Mouse (Mus musculus) T-helper 2 cell (primary cell): Measurements from ENCODE around the gene Mtus2.

Source experiments
- in situ Hi-C: fragments of 300-600 bp; cut with MboI, MseI; formaldehyde crosslinking; loops from one replicate; pipeline ENCODE4 v1.15.1; 2025; ENCODE audit warnings: high pct_unique_total_duplicates

The Mtus2 gene

GRCm38 (mm10) chr5:148041661-148042060 lies 84.5 kb downstream of the Mtus2 start:
- in situ Hi-C loops, result loop anchor here (10.0 kb wide), 1 partner anchor 357 kb away; no protein-coding TSS in a partner anchor

- in situ Hi-C loops, result loop anchor here (10.0 kb wide), 1 partner anchor 363 kb away; no protein-coding TSS in a partner anchor
These were observed 91.1 kb downstream of the Mtus2 start for GRCm38 (mm10) chr5:148048200-148048599.

DNA sequence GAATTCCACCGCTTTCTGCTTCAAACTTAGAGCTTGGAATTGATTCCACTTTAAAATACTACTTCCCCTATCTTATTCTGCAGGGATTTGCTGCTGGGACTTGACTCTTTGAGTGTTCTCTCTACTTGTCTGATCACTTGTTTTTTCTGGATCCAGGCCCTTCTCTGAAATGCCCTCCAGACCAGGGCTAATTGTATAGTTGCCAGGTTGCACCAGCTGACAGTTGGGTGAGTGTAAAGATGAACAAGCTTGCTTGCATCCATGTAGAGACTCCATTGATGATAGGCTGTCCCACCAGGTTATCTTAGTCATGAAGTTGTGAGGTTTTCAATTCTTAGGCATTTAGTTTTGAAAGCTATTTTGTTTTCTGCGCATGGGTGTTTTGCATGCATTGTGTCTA lies 92.2 kb downstream of the Mtus2 start:
- in situ Hi-C loops, result loop anchor here (10.0 kb wide), 1 partner anchor 365 kb away; no protein-coding TSS in a partner anchor

- in situ Hi-C loops, result no loop called here
These were observed 95.9 kb downstream of the Mtus2 start for GRCm38 (mm10) chr5:148052846-148053608.

GRCm38 (mm10) chr5:148053609-148053990 lies 96.5 kb downstream of the Mtus2 start:
- in situ Hi-C loops, result no loop called here

GRCm38 (mm10) chr5:148056831-148057230 lies 99.7 kb downstream of the Mtus2 start:
- in situ Hi-C loops, result no loop called here

GRCm38 (mm10) chr5:148057433-148057832 lies 100.3 kb downstream of the Mtus2 start:
- in situ Hi-C loops, result no loop called here

DNA sequence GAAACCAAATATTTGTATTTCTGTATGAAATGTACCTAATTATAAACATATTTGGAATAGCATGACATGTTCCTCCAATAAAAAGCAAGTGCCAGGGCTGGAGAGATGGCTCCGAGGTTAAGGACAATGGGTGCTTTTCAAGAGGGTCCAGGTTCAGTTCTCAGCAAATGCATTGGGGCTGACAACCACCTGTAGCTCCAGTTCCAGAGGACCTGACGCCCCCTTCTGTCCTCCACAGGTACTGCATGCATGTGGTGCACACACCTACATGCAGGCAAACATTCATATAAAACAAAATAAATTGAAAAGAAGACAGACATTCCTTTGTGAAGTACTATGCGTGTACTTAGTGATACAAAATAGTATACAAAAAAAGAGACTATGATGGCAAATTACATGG lies 102.2 kb downstream of the Mtus2 start:
- in situ Hi-C loops, result no loop called here

- in situ Hi-C loops, result no loop called here
These were observed 104.7 kb downstream of the Mtus2 start for GRCm38 (mm10) chr5:148061869-148062268.

GRCm38 (mm10) chr5:148063745-148064144 lies 106.6 kb downstream of the Mtus2 start:
- in situ Hi-C loops, result no loop called here

- in situ Hi-C loops, result no loop called here
These were observed 108.1 kb downstream of the Mtus2 start for GRCm38 (mm10) chr5:148065251-148065650.

GRCm38 (mm10) chr5:148069909-148070308 lies 112.8 kb downstream of the Mtus2 start:
- in situ Hi-C loops, result no loop called here

DNA sequence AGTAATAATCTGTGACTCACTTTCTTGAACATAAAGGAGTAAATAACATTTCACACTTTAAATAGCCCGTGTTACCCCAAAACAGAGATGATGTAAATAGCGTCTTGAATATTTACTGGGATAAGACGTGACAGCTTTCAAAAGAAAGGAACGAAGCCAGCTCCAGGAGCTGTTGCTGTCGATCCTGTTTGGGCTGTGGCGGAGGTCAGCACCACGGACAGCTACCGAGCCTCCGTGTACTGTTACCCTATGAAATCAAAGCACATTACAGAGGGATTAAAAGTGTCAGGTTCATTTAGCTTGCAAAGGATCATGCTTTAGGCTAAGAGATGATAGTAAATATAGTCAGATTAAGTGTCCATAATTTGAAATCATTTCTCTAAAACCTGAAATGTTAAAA lies 114.7 kb downstream of the Mtus2 start:
- in situ Hi-C loops, result no loop called here

DNA sequence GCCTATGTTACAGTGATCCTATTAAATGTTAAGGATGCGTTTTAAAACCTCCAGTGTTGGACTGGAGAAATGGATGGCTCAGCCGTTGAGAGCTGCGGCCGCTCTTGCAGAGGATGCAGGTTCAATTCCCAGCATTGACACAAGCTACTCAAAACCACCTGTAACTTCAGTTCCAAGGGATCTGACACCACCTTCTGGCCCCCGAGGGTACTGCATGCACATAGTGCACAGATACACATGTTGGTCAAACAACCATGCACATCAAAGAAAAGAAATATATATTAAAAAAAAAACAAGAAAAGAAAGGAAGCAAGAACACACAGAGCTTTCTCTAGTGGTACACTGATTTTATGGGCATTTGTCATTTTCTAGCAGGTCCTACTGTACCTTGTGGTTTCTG lies 116.3 kb downstream of the Mtus2 start:
- in situ Hi-C loops, result no loop called here

- in situ Hi-C loops, result no loop called here
These were observed 122.6 kb downstream of the Mtus2 start for GRCm38 (mm10) chr5:148079732-148080131.

DNA sequence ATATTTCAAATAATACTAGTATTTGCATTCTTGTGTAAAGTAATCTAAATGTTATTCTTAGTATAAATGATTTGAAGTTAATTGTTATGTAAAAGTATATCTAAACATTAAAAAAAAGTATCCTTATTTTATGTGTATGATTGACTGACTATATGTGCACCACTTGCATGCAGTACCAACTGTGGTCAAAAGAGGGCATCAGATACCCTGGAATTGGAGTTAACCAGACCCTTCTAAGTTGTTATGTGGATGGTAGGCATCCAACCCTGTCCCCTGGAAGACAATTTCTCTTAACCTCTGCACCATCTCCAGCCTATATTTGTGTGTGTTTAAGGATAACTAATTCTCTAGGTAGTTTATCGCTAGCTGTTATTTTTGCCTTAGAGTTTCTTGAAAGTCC lies 126.4 kb downstream of the Mtus2 start:
- in situ Hi-C loops, result no loop called here

DNA sequence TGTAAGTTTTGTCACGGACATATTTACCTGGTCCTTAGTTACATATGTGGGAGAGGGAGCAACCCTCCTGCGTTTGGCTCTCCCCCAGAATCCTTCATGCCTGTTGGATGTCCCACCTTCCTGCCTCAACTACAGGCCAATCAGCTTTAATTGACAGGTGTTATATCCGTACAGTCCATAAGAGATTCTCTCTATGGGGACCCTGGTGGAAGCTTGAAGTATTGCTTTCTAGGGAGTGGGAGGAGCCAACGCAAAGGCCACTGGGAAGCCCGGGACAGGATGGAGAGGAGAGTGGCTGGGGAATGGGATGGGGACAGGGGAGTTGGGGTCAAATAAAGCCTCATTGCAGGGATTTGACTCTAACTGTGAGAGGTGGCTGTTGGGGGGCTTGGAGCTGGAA lies 127.6 kb downstream of the Mtus2 start:
- in situ Hi-C loops, result no loop called here

- in situ Hi-C loops, result no loop called here
These were observed 130.7 kb downstream of the Mtus2 start for GRCm38 (mm10) chr5:148087796-148088195.

- in situ Hi-C loops, result no loop called here
These were observed 133.2 kb downstream of the Mtus2 start for GRCm38 (mm10) chr5:148090191-148090821.

- in situ Hi-C loops, result no loop called here
These were observed 137.5 kb downstream of the Mtus2 start for GRCm38 (mm10) chr5:148094640-148095039.

- in situ Hi-C loops, result no loop called here
These were observed 142.2 kb downstream of the Mtus2 start for GRCm38 (mm10) chr5:148099356-148099755.

GRCm38 (mm10) chr5:148107324-148107723 lies 150.2 kb downstream of the Mtus2 start:
- in situ Hi-C loops, result no loop called here

DNA sequence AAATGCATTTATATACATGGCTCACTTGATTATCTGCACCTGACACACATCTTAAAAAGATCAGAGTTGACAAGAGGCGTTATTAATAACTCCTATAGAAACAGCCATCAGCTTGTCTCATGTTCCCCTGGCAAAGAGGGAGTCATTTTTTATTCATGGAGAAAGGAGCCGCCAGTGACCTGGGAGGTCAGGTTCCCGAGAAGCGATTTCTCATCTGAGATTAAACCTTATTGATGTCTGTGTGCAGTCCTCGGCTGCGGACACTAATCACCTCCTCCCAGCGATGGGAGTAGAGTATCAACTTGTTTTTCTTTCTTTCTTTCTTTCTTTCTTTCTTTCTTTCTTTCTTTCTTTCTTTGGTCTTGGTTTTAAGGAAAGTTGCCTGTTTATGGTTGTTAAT lies 150.8 kb downstream of the Mtus2 start:
- in situ Hi-C loops, result no loop called here
